In genomic region chr10:4376461-4376860, GRCm38 (mm10) we compare ENCODE assay signal across 15 mouse cellular contexts. TPM values are rescaled to one million over a fixed set of nuclear protein-coding genes. Genes with fewer than 3 reads are reported as not detected.
DNase-seq lines count a peak whose midpoint lies in the region; ATAC-seq and TF ChIP-seq lines count a peak whose summit lies in the region.
"Had no signal": no experiment of that assay in that cellular context is flagged by ENCODE, and none has a peak within 500 bp of the region (broad histone marks: within the 10 kb centered on the region; RNA-seq: fewer than 3 reads in every experiment).

No protein-coding gene starts in this region.

- intact Hi-C loops in heart, adult 2 months (cut with DNase I): loop anchor here (10.0 kb wide), 1 partner anchor 842 kb away; no protein-coding TSS in a partner anchor

- WGBS in heart, adult 2 months: 41% methylated on average over 7 of the region's 7 CpGs
- WGBS in heart, embryonic 12.5 days: 60% methylated on average over 7 of the region's 7 CpGs
- WGBS in liver, embryonic 12.5 days (ENCODE audit: insufficient replicate concordance): 65% methylated on average over 7 of the region's 7 CpGs

- H3K4me3 ChIP-seq in heart, adult 2 months: no peak overlapping the region
- H3K4me3 ChIP-seq in heart, embryonic 12.5 days: no peak overlapping the region
- no peak overlapping the region for H3K4me3 ChIP-seq in liver, embryonic 12.5 days
- H3K4me3 ChIP-seq: embryonic facial prominence, embryonic 13.5 days; forebrain, embryonic 13.5 days; limb, embryonic 12.5 days had no signal

- ATAC-seq in heart, embryonic 12.5 days (ENCODE audit: insufficient number of reproducible peaks, low FRiP score): no peak
- ATAC-seq in liver, embryonic 12.5 days: no peak
- ATAC-seq: forebrain, embryonic 13.5 days had no signal

- peaks cover 2% of the 10 kb centered on the region for H3K79me2 ChIP-seq in heart, adult 2 months (replicated peaks; ENCODE audit: control insufficient read depth, insufficient read depth, low read length)

- no peaks in the 10 kb centered on the region for H3K36me3 ChIP-seq in heart, adult 2 months (ENCODE audit: control insufficient read depth, insufficient read depth, low read length)
- H3K36me3 ChIP-seq in heart, embryonic 12.5 days: peaks cover 18% of the 10 kb centered on the region
- peaks cover 17% of the 10 kb centered on the region for H3K36me3 ChIP-seq in liver, embryonic 12.5 days

- no peak for TF ChIP-seq CTCF in heart, adult 2 months (IDR thresholded peaks at IDR 0.05)

- peaks cover 6% of the 10 kb centered on the region for H3K4me1 ChIP-seq in heart, adult 2 months (ENCODE audit: control insufficient read depth, insufficient read depth, low read length)
- H3K4me1 ChIP-seq in heart, embryonic 12.5 days (replicated peaks): peaks cover 15% of the 10 kb centered on the region
- no peaks in the 10 kb centered on the region for H3K4me1 ChIP-seq in liver, embryonic 12.5 days
- H3K4me1 ChIP-seq: limb, embryonic 12.5 days had no signal

- peak; percentile 40 to 48 for DNase-seq in heart, adult 2 months
- DNase-seq in heart, adult 9 months (ENCODE audit: low spot score in 2 of 2): peak; percentile 60 to 66
- DNase-seq in heart, postnatal 4 days: peak; percentile 36
- DNase-seq in lung, postnatal 14 days: peak; percentile 18
- no peak for DNase-seq in cerebellum, postnatal 4 days (ENCODE audit: low spot score in 2 of 2)
- no peak for DNase-seq in right cerebral cortex, postnatal 14 days
- DNase-seq: cerebellum, adult 9-10 months; gastrocnemius, postnatal 10 days; layer of hippocampus, adult 9-11 months had no signal

- no peak for TF ChIP-seq POLR2A in heart, adult 2 months (IDR thresholded peaks at IDR 0.05; ENCODE audit: insufficient read depth, low read depth, low read length)

- no peaks in the 10 kb centered on the region for H3K27me3 ChIP-seq in heart, adult 2 months (ENCODE audit: control insufficient read depth, insufficient read depth, low read length)
- H3K27me3 ChIP-seq in heart, embryonic 12.5 days (replicated peaks): no peaks in the 10 kb centered on the region
- no peaks in the 10 kb centered on the region for H3K27me3 ChIP-seq in liver, embryonic 12.5 days (replicated peaks)
- H3K27me3 ChIP-seq: embryonic facial prominence, embryonic 13.5 days; forebrain, embryonic 13.5 days; limb, embryonic 12.5 days had no signal

- H3K9ac ChIP-seq in heart, adult 2 months (ENCODE audit: low read depth, low read length): no peak overlapping the region; the same call in 1 of the 2 replicates
- no peak overlapping the region for H3K9ac ChIP-seq in heart, embryonic 12.5 days
- no peak overlapping the region for H3K9ac ChIP-seq in liver, embryonic 12.5 days
- H3K9ac ChIP-seq: embryonic facial prominence, embryonic 13.5 days; forebrain, embryonic 13.5 days; hindbrain, embryonic 14.5 days; limb, embryonic 12.5 days had no signal

- no peak overlapping the region for H3K4me2 ChIP-seq in heart, embryonic 12.5 days
- H3K4me2 ChIP-seq in liver, embryonic 12.5 days: no peak overlapping the region
- H3K4me2 ChIP-seq: embryonic facial prominence, embryonic 13.5 days; forebrain, embryonic 13.5 days; hindbrain, embryonic 14.5 days; limb, embryonic 12.5 days had no signal

- no peaks in the 10 kb centered on the region for H3K9me3 ChIP-seq in heart, embryonic 12.5 days (replicated peaks)
- no peaks in the 10 kb centered on the region for H3K9me3 ChIP-seq in liver, embryonic 12.5 days (replicated peaks)
- H3K9me3 ChIP-seq: embryonic facial prominence, embryonic 13.5 days; forebrain, embryonic 13.5 days; limb, embryonic 12.5 days had no signal

- TF ChIP-seq EP300 in heart, adult 2 months (IDR thresholded peaks at IDR 0.05; ENCODE audit: insufficient read depth, low read depth, low read length): no peak

- peak overlapping the region; percentile 45 for H3K27ac ChIP-seq in heart, adult 2 months
- no peak overlapping the region for H3K27ac ChIP-seq in heart, embryonic 12.5 days (ENCODE audit: poor library complexity, severe bottlenecking)
- no peak overlapping the region for H3K27ac ChIP-seq in liver, embryonic 12.5 days
- H3K27ac ChIP-seq: embryonic facial prominence, embryonic 13.5 days; forebrain, embryonic 13.5 days; hindbrain, embryonic 14.5 days; limb, embryonic 12.5 days had no signal

RNA-seq across cellular contexts. Expression of gene Zbtb2, which starts 11.4 kb away (rescaled TPM):
- total RNA-seq in heart, adult 2 months (2021): 1 to 10 TPM; 4.9 to 6.1 TPM
- 3.5 and 5.9 TPM in 2 replicates for polyA plus RNA-seq in heart, adult 2 months (2012; rRNA removed)
- 13.4 and 14.2 TPM in 2 replicates for polyA plus RNA-seq in heart, embryonic 12.5 days (2016; fragmentation: Nextera tagmentation; extraction: Ambion mirVana)
- 10 to 100 TPM; 10.6 to 10.9 TPM for total RNA-seq in heart, postnatal 4 days (2021)
- polyA plus RNA-seq in liver, embryonic 12.5 days (2016; fragmentation: Nextera tagmentation; extraction: Ambion mirVana): 7.4 and 7.5 TPM in 2 replicates

RNA-seq across cellular contexts. Expression of gene Rmnd1, which starts 55.7 kb away (rescaled TPM):
- 10 to 100 TPM; 62.0 to 67.4 TPM for total RNA-seq in heart, adult 2 months (2021)
- 51.1 and 161 TPM in 2 replicates for polyA plus RNA-seq in heart, adult 2 months (2012; rRNA removed)
- polyA plus RNA-seq in heart, embryonic 12.5 days (2016; fragmentation: Nextera tagmentation; extraction: Ambion mirVana): 91.8 and 92.9 TPM in 2 replicates
- total RNA-seq in heart, postnatal 4 days (2021): 10 to 100 TPM; 50.5 to 52.2 TPM
- 27.7 and 32.7 TPM in 2 replicates for polyA plus RNA-seq in liver, embryonic 12.5 days (2016; fragmentation: Nextera tagmentation; extraction: Ambion mirVana)

RNA-seq across cellular contexts. Expression of gene Armt1, which starts 55.8 kb away (rescaled TPM):
- 1 to 10 TPM; 9.3 to 9.4 TPM for total RNA-seq in heart, adult 2 months (2021)
- 6.2 and 7.7 TPM in 2 replicates for polyA plus RNA-seq in heart, adult 2 months (2012; rRNA removed)
- polyA plus RNA-seq in heart, embryonic 12.5 days (2016; fragmentation: Nextera tagmentation; extraction: Ambion mirVana): 17.5 and 19.4 TPM in 2 replicates
- 10 to 100 TPM; 11.1 to 11.8 TPM for total RNA-seq in heart, postnatal 4 days (2021)
- polyA plus RNA-seq in liver, embryonic 12.5 days (2016; fragmentation: Nextera tagmentation; extraction: Ambion mirVana): 23.6 and 23.9 TPM in 2 replicates

Comparison
In these comparisons a context has a peak if more than half of its experiments do, and no peak if none do; other contexts are left out.
1. DNase-seq: peak in heart, adult 2 months (2 of 2), heart, adult 9 months (2 of 2), heart, postnatal 4 days (single experiment) and lung, postnatal 14 days (single experiment); none in cerebellum, postnatal 4 days (0 of 2) and right cerebral cortex, postnatal 14 days (single experiment).